Mouse (Mus musculus): ENCODE measurements around the gene Fam120a. TPM values are rescaled to one million over a fixed set of nuclear protein-coding genes. Genes with fewer than 3 reads are reported as not detected.

Fam120a gene
- polyA plus RNA-seq, 1 experiment = 10.8 TPM

DNA sequence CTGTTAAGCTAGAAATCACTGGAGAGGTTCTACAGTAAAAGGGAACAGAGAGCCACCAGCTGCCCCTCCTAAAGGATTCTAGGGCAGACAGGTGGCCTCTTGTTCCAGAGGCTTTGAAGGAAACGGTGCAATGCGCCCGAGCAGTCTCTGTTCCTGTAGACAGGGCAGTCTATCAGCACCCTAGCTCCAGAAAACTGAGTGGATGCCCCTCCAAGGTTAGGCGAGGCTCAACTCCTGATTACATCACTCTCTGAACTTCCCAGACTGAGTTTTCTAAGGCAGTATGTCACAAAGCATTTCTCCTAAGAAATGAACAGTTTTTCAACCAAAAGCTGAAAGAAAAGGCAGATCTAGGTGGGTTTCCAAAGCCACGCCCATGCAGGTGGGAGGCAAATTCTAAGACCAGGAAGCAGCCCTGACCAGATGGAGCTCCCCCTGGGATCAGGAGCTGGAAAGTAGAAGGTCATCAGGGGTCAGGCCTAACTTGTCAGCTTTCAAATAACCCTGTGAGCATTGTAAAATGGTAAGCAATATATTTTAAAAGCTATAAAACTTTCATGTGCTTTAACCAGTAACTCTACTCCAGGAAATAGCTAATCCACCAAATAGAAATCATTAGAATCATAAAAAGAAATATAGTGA, 17.1 kb downstream of the Fam120a start:
- H3K4me3 ChIP-seq (replicated peaks) = no peak overlapping the region
- H3K9me3 ChIP-seq (ENCODE audit: control insufficient read depth, low read length) = no peaks in the 10 kb centered on the region
- H3K4me1 ChIP-seq (ENCODE audit: control insufficient read depth) = peaks cover 10% of the 10 kb centered on the region
- no peaks in the 10 kb centered on the region for H3K27me3 ChIP-seq (ENCODE audit: control insufficient read depth)
- no peak for TF ChIP-seq TAL1 (IDR thresholded peaks at IDR 0.05; ENCODE audit: low read length)
- TF ChIP-seq GATA1 (IDR thresholded peaks at IDR 0.05; ENCODE audit: low read length) = no peak
- H3K36me3 ChIP-seq (ENCODE audit: control insufficient read depth) = peaks cover 73% of the 10 kb centered on the region

DNA sequence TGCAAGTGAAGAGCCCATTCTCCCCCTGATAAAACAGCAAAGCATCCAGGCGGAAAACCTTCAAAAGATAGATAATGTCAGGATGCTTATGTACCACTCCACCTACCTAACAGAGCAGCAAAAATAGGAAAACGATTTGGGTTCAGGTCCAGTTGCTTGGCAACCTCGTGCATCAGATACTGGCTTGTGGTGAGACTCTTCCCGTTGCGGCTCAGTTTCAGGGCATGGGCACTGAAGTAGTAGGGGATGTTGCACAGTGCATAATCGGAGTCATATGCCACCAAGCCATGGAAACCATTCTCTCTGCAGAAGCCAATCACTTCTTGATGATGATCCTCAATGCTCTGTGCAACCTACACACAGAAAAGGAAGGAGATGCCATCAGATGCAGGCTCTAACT, 18.9 kb downstream of the Fam120a start:
- Histone ChIP-seq H3K4me3 (replicated peaks) (no peak overlapping the region), H3K36me3 (ENCODE audit: control insufficient read depth) (peaks cover 81% of the 10 kb centered on the region), H3K4me1 (ENCODE audit: control insufficient read depth) (peaks cover 12% of the 10 kb centered on the region), H3K27me3 (ENCODE audit: control insufficient read depth) (no peaks in the 10 kb centered on the region), H3K9me3 (ENCODE audit: control insufficient read depth, low read length) (no peaks in the 10 kb centered on the region)
- TF ChIP-seq GATA1 (IDR thresholded peaks at IDR 0.05; ENCODE audit: low read length) = no peak

DNA sequence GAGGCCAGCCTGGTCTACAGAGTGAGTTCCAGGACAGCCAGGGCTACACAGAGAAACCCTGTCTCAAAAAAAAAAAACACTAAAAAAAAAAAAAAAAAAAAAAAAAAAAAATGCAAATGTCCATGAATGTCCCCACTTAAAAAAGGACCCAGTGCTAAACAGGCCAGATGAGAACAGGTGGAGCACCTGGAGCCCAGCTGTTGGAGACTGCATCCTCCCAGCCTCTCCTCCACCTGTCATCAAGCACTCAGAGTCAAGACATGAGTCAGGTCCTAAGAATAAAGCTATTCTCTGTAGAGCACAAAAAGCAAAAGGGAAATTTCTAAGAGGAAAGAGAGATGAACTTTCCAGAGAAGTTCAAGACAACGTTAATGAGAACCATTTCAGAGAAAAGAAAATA, 23.2 kb downstream of the Fam120a start:
- H3K27me3 ChIP-seq (ENCODE audit: control insufficient read depth) = no peaks in the 10 kb centered on the region
- H3K4me1 ChIP-seq (ENCODE audit: control insufficient read depth) = peaks cover 25% of the 10 kb centered on the region
- peaks cover 95% of the 10 kb centered on the region for H3K36me3 ChIP-seq (ENCODE audit: control insufficient read depth)
- H3K9me3 ChIP-seq (ENCODE audit: control insufficient read depth, low read length) = no peaks in the 10 kb centered on the region
- TF ChIP-seq GATA1 (IDR thresholded peaks at IDR 0.05; ENCODE audit: low read length) (no peak), TAL1 (IDR thresholded peaks at IDR 0.05; ENCODE audit: low read length) (no peak)
- no peak overlapping the region for H3K4me3 ChIP-seq (replicated peaks)

DNA sequence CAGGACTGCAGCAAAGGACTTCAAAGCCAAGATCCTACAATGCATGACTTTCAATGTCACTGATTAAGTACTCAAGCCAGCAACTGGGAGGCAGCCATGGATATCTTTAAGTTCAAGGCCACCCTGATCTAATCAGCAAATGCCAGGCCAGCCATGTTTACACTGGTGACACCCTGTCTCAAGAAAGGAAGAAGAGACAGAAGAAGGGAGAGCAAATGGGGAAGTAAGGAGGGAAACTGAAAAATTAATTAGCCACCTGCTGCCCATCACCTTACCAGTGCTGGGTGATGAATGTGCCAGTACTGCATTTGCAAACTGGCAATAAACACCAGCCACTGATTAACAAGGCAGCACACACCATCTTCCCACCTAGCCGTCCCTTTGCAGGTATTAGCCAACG, 25.3 kb downstream of the Fam120a start:
- no peaks in the 10 kb centered on the region for H3K9me3 ChIP-seq (ENCODE audit: control insufficient read depth, low read length)
- no peaks in the 10 kb centered on the region for H3K27me3 ChIP-seq (ENCODE audit: control insufficient read depth)
- H3K4me1 ChIP-seq (ENCODE audit: control insufficient read depth) = peaks cover 25% of the 10 kb centered on the region
- peaks cover 93% of the 10 kb centered on the region for H3K36me3 ChIP-seq (ENCODE audit: control insufficient read depth)
- no peak for TF ChIP-seq TAL1 (IDR thresholded peaks at IDR 0.05; ENCODE audit: low read length)
- TF ChIP-seq GATA1 (IDR thresholded peaks at IDR 0.05; ENCODE audit: low read length) = 0 out of 2 replicates have a peak, but pooled peaks have one; percentile 25
- H3K4me3 ChIP-seq (replicated peaks) = no peak overlapping the region

DNA sequence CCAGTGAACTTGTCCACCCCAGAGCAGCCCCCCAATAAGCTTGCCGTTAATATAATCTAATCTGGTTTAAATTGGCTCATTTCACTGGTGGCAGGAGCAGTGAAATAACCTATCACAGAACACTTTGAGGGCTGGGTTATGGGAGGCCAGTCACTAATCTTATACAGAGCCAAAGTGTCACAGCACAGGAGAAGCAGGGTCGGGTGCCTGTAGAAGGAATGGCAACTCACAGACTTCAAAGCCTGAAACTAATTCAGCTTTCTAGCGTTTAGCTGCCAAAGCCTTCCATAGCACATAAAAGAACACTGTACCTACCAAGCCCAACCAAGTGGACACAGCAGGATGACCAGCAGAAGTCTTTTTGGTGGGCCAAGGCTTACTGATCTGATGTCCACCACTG, 26.0 kb downstream of the Fam120a start:
- no peak for TF ChIP-seq TAL1 (IDR thresholded peaks at IDR 0.05; ENCODE audit: low read length)
- no peak for TF ChIP-seq GATA1 (IDR thresholded peaks at IDR 0.05; ENCODE audit: low read length)
- Histone ChIP-seq H3K4me3 (replicated peaks) (no peak overlapping the region), H3K27me3 (ENCODE audit: control insufficient read depth) (no peaks in the 10 kb centered on the region), H3K4me1 (ENCODE audit: control insufficient read depth) (peaks cover 25% of the 10 kb centered on the region), H3K36me3 (ENCODE audit: control insufficient read depth) (peaks cover 93% of the 10 kb centered on the region), H3K9me3 (ENCODE audit: control insufficient read depth, low read length) (no peaks in the 10 kb centered on the region)

DNA sequence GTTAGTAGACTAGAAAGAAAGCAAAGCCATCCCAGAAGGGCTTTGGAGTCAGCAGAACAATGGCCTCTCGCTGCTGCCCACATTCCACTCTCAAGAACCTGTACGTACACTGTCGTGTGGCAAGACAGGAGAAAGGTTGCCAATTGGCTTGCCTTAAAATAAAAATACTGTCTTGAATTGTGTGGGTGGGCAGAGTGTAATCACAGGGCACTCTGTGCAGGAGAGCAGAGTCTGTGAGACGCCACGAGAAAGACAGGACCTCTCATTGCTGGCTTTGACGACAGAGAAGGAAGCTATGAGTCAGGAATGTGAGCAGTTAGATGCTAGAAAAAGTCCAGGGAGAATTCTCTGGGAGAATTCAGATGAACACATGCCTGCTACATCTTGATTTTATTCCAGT, 33.2 kb downstream of the Fam120a start:
- Histone ChIP-seq H3K9me3 (ENCODE audit: control insufficient read depth, low read length) (no peaks in the 10 kb centered on the region), H3K4me3 (replicated peaks) (no peak overlapping the region), H3K4me1 (ENCODE audit: control insufficient read depth) (peaks cover 16% of the 10 kb centered on the region), H3K27me3 (ENCODE audit: control insufficient read depth) (no peaks in the 10 kb centered on the region), H3K36me3 (ENCODE audit: control insufficient read depth) (peaks cover 94% of the 10 kb centered on the region)
- TF ChIP-seq GATA1 (IDR thresholded peaks at IDR 0.05; ENCODE audit: low read length) = no peak
- TF ChIP-seq TAL1 (IDR thresholded peaks at IDR 0.05; ENCODE audit: low read length) = no peak

DNA sequence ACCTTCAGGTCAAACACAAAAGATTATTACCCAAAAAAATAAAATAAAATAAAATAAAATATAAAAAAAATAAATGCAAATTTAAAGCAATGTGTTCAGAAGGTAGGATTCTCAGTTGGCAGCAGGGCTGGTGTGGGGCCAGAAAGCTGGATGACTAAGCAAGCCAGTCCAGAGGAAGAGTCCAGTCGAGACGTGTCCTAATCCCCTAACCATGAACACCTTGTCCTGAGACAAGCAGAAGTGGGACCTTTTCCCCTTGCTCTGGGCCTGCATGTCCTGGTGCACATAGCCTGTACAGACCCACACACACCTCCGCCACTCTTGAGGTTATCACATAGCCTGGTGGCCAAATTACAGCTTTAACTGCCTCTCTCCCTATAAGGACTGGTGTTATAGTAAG, 35.1 kb downstream of the Fam120a start:
- Histone ChIP-seq H3K27me3 (ENCODE audit: control insufficient read depth) (no peaks in the 10 kb centered on the region), H3K4me3 (replicated peaks) (no peak overlapping the region), H3K36me3 (ENCODE audit: control insufficient read depth) (peaks cover 96% of the 10 kb centered on the region), H3K4me1 (ENCODE audit: control insufficient read depth) (peaks cover 18% of the 10 kb centered on the region), H3K9me3 (ENCODE audit: control insufficient read depth, low read length) (no peaks in the 10 kb centered on the region)
- no peak for TF ChIP-seq TAL1 (IDR thresholded peaks at IDR 0.05; ENCODE audit: low read length)
- TF ChIP-seq GATA1 (IDR thresholded peaks at IDR 0.05; ENCODE audit: low read length) = no peak

DNA sequence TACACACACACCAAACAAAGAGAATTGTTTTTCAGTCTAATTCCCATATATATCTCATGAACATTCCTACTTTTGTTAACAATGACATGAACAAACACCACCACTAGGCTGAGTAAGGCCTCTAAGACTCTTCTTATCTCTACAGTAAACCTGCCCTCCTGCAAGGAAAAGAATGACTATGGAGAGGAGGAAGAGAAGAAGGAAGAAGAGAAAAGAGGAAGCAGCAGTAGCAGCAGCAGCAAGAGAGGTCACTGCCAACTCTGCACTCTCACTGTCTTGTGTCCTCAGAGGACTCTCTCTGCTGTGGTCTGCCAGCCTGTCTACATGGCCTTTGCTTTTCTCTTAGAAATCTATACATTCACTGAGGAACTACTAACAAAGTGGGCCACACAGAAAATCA, 36.1 kb downstream of the Fam120a start:
- TF ChIP-seq TAL1 (IDR thresholded peaks at IDR 0.05; ENCODE audit: low read length) (no peak), GATA1 (IDR thresholded peaks at IDR 0.05; ENCODE audit: low read length) (no peak)
- H3K27me3 ChIP-seq (ENCODE audit: control insufficient read depth) = no peaks in the 10 kb centered on the region
- H3K9me3 ChIP-seq (ENCODE audit: control insufficient read depth, low read length) = no peaks in the 10 kb centered on the region
- H3K36me3 ChIP-seq (ENCODE audit: control insufficient read depth) = peaks cover 94% of the 10 kb centered on the region
- H3K4me3 ChIP-seq (replicated peaks) = no peak overlapping the region
- H3K4me1 ChIP-seq (ENCODE audit: control insufficient read depth) = peaks cover 18% of the 10 kb centered on the region

DNA sequence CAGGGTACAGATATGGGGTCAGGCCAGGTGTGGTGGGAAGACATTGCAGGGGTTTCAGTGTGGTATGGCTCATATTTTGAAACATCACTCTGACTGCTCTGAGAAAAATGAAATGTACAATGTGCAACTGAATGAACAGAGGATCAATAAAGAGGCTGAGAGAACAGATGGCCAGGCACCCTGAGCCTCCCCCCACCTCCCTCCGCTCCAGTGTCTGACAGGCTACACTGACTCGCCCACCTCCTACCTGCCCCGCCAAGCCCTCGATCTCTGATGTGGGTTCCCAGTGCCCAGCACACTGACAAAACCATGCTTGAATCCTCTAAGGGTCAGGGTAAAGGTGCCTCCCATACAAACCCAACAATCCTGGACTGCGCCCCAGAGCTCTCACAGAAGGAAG, 36.6 kb downstream of the Fam120a start:
- TF ChIP-seq TAL1 (IDR thresholded peaks at IDR 0.05; ENCODE audit: low read length) (no peak), GATA1 (IDR thresholded peaks at IDR 0.05; ENCODE audit: low read length) (no peak)
- H3K4me3 ChIP-seq (replicated peaks) = no peak overlapping the region
- no peaks in the 10 kb centered on the region for H3K27me3 ChIP-seq (ENCODE audit: control insufficient read depth)
- H3K4me1 ChIP-seq (ENCODE audit: control insufficient read depth) = peaks cover 18% of the 10 kb centered on the region
- peaks cover 94% of the 10 kb centered on the region for H3K36me3 ChIP-seq (ENCODE audit: control insufficient read depth)
- H3K9me3 ChIP-seq (ENCODE audit: control insufficient read depth, low read length) = no peaks in the 10 kb centered on the region

Measured in erythroblast, embryonic 14.5 days (primary cell).